Mouse (Mus musculus): Measurements from ENCODE around the gene Ina. TPM values are rescaled to one million over a fixed set of nuclear protein-coding genes. Genes with fewer than 3 reads are reported as not detected.

Gene Ina
- polyA plus RNA-seq, 2 experiments, result 0.02 TPM; not detected in 1

DNA sequence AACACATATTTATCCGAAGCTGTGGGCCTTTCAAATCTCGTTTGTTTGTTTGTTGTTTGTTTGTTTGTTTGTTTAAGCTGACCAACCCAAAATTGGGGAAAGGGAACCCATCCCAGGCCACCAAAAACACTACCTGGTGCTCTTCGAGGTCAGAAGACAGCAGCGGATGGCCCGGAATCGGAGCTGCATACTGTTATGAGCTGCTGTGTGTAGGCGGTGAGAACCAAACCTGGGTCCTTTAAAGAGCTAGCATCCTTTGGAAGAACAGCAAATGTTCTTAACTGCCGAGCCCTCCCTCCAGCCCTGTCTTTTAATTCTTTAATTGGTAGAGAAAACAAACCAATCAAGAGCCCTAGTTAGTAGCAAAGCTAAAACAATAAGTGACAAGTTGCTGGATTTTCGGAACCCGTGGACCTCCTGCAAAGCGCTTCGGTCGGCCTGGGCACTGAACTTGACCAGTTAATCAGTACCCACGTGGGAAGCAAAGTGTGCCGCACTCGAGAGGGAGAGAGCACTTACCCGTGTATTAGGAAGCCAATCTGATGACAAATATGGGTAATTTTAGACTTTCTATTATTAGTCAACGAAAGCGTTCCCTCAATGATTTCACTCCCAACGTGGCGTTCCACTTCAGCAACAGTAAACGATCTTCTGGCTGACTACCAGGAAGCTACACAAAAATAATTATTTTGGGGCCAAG is 45.1 kb upstream of the Ina start:
- Histone ChIP-seq H3K27me3 (ENCODE audit: control insufficient read depth, insufficient read depth, low read length) (no peaks in the 10 kb centered on the region), H3K4me3 (ENCODE audit: insufficient read depth in 1 of 2, low read depth in 2 of 2, low read length in 2 of 2) (no peak overlapping the region), H3K36me3 (replicated peaks; ENCODE audit: control insufficient read depth, insufficient read depth, low read depth) (no peaks in the 10 kb centered on the region), H3K4me1 (replicated peaks; ENCODE audit: control insufficient read depth in 2 of 2, insufficient read depth in 2 of 2, low read length in 1 of 2) (peaks cover 0 to 28% of the 10 kb centered on the region in 2 experiments), H3K9ac (replicated peaks) (no peak overlapping the region), H3K27ac (no peak overlapping the region), H3K9me3 (ENCODE audit: control insufficient read depth, low read length) (no peaks in the 10 kb centered on the region), H3K4me2 (ENCODE audit: low read depth) (no peak overlapping the region)
- TF ChIP-seq CTCF (IDR thresholded peaks at IDR 0.05; ENCODE audit: low read depth) (no peak), EP300 (IDR thresholded peaks at IDR 0.05; ENCODE audit: low read depth) (no peak)
- 70% methylated on average over 22 of the region's 22 CpGs for WGBS (ENCODE audit: insufficient replicate concordance)
- ATAC-seq (ENCODE audit: insufficient read depth) (no peak), DNase-seq (ENCODE audit: low read depth in 3 of 3, low spot score in 3 of 3) (no peak)

DNA sequence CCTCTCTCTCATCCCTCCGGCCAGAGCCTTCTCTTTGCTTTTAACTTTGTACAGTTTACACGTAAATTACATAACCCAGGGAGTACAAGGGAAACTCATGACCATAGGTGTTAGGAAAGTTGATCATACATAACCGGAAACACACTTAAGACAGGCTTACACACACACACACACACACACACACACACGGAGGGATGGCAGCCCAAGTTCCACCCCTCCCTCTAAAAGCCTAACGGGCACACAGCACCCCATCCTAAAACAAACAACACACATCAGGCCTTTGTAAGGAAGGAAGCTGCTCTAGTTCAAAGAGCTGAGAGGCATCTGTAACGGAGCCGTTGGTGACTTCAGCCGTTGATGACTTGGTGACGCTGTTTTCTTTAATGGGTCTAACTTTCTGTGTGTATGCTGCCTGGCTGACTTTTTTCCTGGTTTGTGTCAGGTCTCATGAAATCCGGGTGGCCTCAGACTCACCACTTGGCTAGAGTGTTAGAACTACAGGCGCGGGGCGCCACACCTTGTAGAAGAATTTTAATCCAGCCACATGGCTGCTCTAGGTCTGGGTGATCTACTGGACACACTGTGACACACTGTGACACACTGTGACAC is 44.3 kb upstream of the Ina start:
- Histone ChIP-seq H3K9ac (replicated peaks) (no peak overlapping the region), H3K4me2 (ENCODE audit: low read depth) (no peak overlapping the region), H3K36me3 (replicated peaks; ENCODE audit: control insufficient read depth, insufficient read depth, low read depth) (no peaks in the 10 kb centered on the region), H3K27ac (peak overlapping the region; percentile 6), H3K4me1 (replicated peaks; ENCODE audit: control insufficient read depth in 2 of 2, insufficient read depth in 2 of 2, low read length in 1 of 2) (peaks cover 0 to 28% of the 10 kb centered on the region in 2 experiments), H3K9me3 (ENCODE audit: control insufficient read depth, low read length) (no peaks in the 10 kb centered on the region), H3K4me3 (ENCODE audit: insufficient read depth in 1 of 2, low read depth in 2 of 2, low read length in 2 of 2) (no peak overlapping the region), H3K27me3 (ENCODE audit: control insufficient read depth, insufficient read depth, low read length) (no peaks in the 10 kb centered on the region)
- 63% methylated on average over 13 of the region's 13 CpGs for WGBS (ENCODE audit: insufficient replicate concordance)
- DNase-seq (ENCODE audit: low read depth in 3 of 3, low spot score in 3 of 3) (no peak), ATAC-seq (ENCODE audit: insufficient read depth) (no peak)
- no peak for TF ChIP-seq CTCF (IDR thresholded peaks at IDR 0.05; ENCODE audit: low read depth)

DNA sequence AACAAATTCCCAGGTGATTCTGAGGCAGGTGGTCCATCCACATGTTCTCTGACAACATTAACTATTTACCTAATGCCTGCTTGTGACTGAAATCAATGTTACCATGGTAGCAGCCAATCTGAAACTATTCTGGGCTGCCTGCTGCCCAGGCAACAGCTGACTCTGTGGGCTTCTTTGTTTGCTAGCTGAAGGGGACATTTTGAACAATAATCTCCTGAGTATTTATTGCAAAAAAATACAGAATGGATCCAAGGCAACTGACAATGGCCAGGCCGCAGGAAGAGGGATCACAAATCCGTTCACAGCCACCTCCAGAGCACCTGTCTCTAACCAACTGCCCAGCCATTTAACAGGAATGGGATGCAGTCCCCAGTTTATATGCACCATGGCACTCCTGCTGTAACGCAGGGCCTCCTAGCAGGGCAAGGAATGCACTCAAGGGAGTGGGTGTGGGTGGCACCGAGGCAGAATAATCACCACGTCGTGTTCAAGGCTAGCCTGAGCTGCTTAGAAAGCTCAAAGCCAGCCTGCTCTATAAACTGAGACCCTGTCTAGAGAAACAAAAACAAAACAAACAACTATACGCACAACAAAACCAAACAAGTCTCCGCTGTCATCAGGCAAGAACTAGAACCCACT is 43.3 kb upstream of the Ina start:
- TF ChIP-seq EP300 (IDR thresholded peaks at IDR 0.05; ENCODE audit: low read depth) (no peak), CTCF (IDR thresholded peaks at IDR 0.05; ENCODE audit: low read depth) (no peak)
- Histone ChIP-seq H3K36me3 (replicated peaks; ENCODE audit: control insufficient read depth, insufficient read depth, low read depth) (no peaks in the 10 kb centered on the region), H3K9ac (replicated peaks) (no peak overlapping the region), H3K4me3 (ENCODE audit: insufficient read depth in 1 of 2, low read depth in 2 of 2, low read length in 2 of 2) (no peak overlapping the region), H3K4me1 (replicated peaks; ENCODE audit: control insufficient read depth in 2 of 2, insufficient read depth in 2 of 2, low read length in 1 of 2) (peaks cover 0 to 28% of the 10 kb centered on the region in 2 experiments), H3K27ac (no peak overlapping the region), H3K4me2 (ENCODE audit: low read depth) (no peak overlapping the region), H3K9me3 (ENCODE audit: control insufficient read depth, low read length) (no peaks in the 10 kb centered on the region), H3K27me3 (ENCODE audit: control insufficient read depth, insufficient read depth, low read length) (no peaks in the 10 kb centered on the region)
- ATAC-seq (ENCODE audit: insufficient read depth) (no peak), DNase-seq (ENCODE audit: low read depth in 3 of 3, low spot score in 3 of 3) (no peak)
- 64% methylated on average over 8 of the region's 8 CpGs for WGBS (ENCODE audit: insufficient replicate concordance)

DNA sequence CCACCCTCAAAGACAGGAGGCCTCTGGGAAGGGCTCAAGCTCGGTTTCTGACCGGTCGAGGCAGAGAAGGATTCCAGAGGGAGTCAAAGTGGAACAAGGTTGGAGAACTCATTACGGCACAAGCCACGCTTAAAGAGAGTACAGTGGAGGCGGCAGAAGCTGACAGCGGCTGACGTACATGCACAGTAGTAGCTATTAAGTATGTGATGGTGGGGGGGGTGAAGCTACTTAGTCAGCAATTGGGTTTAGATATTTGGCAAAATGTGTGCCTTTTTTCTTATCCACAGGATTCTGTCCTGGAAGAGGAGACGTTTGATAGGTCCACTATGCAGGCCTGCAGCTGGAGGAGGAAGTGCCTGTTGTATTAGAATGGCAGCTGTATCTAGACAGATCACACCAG is 42.8 kb upstream of the Ina start:
- no peak overlapping the region for H3K27ac ChIP-seq
- no peak overlapping the region for H3K4me3 ChIP-seq (ENCODE audit: insufficient read depth in 1 of 2, low read depth in 2 of 2, low read length in 2 of 2)
- H3K9me3 ChIP-seq (ENCODE audit: control insufficient read depth, low read length), result no peaks in the 10 kb centered on the region
- H3K9ac ChIP-seq (replicated peaks), result no peak overlapping the region
- no peak overlapping the region for H3K4me2 ChIP-seq (ENCODE audit: low read depth)
- DNase-seq (ENCODE audit: low read depth in 3 of 3, low spot score in 3 of 3) (no peak), ATAC-seq (ENCODE audit: insufficient read depth) (no peak)
- TF ChIP-seq CTCF (IDR thresholded peaks at IDR 0.05; ENCODE audit: low read depth) (no peak), EP300 (IDR thresholded peaks at IDR 0.05; ENCODE audit: low read depth) (no peak)
- WGBS (ENCODE audit: insufficient replicate concordance), result 70% methylated on average over 9 of the region's 9 CpGs
- H3K36me3 ChIP-seq (replicated peaks; ENCODE audit: control insufficient read depth, insufficient read depth, low read depth), result no peaks in the 10 kb centered on the region
- H3K4me1 ChIP-seq (replicated peaks; ENCODE audit: control insufficient read depth in 2 of 2, insufficient read depth in 2 of 2, low read length in 1 of 2), result peaks cover 0 to 26% of the 10 kb centered on the region in 2 experiments
- H3K27me3 ChIP-seq (ENCODE audit: control insufficient read depth, insufficient read depth, low read length), result no peaks in the 10 kb centered on the region

DNA sequence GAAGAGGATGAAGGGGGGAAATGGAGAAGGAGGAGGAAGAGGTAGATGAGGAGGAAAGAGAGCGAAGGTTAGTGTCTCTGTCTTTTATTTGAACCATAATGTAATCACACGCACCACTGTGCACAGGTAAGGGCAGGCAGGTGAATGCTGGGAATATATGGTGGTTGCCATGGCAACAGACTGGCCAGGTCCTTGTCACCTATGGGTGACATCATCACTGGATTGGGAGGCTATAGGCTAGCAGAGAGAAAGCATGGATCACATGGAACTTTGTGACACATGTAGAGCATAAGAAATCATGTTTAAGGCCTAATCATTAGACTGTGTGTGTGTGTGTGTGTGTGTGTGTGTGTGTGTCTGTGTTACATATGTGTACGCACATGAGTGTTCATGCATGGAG is 42.3 kb upstream of the Ina start:
- 80% methylated on average over 3 of the region's 3 CpGs for WGBS (ENCODE audit: insufficient replicate concordance)
- no peak overlapping the region for H3K27ac ChIP-seq
- no peak for DNase-seq (ENCODE audit: low read depth in 3 of 3, low spot score in 3 of 3)

More for the DNA sequence above, 42.3 kb upstream of the Ina start:
- Histone ChIP-seq H3K4me1 (replicated peaks; ENCODE audit: control insufficient read depth in 2 of 2, insufficient read depth in 2 of 2, low read length in 1 of 2) (peaks cover 0 to 26% of the 10 kb centered on the region in 2 experiments), H3K27me3 (ENCODE audit: control insufficient read depth, insufficient read depth, low read length) (no peaks in the 10 kb centered on the region), H3K36me3 (replicated peaks; ENCODE audit: control insufficient read depth, insufficient read depth, low read depth) (no peaks in the 10 kb centered on the region), H3K4me2 (ENCODE audit: low read depth) (no peak overlapping the region), H3K4me3 (ENCODE audit: insufficient read depth in 1 of 2, low read depth in 2 of 2, low read length in 2 of 2) (no peak overlapping the region), H3K9me3 (ENCODE audit: control insufficient read depth, low read length) (no peaks in the 10 kb centered on the region), H3K9ac (replicated peaks) (no peak overlapping the region)
- no peak for ATAC-seq (ENCODE audit: insufficient read depth)
- TF ChIP-seq CTCF (IDR thresholded peaks at IDR 0.05; ENCODE audit: low read depth) (no peak), EP300 (IDR thresholded peaks at IDR 0.05; ENCODE audit: low read depth) (no peak)
